ENCODE assay signal across 19 mouse cellular contexts in the genomic region with DNA sequence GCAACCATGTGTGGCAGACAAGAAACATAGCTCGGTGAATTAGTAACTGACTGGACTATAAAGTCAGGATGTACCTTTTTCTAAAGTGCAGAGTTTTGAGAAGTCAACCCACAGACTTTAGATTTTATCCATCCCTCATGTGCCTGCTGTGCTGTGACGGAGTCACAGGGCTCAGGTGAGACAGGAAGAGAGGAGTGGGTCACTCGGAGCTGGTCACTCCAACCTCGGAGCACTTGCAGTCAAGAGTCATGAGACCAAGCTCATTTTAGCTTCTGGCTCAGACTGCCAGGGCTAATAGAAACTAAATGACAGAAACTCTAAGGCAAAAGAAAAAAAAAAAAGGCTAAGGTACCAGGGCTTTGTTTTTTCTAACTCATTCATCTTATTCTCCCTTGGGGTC.
DNase-seq lines count a peak whose midpoint lies in the region; ATAC-seq and TF ChIP-seq lines count a peak whose summit lies in the region.
"Had no signal": no experiment of that assay in that cellular context is flagged by ENCODE, and none has a peak within 500 bp of the region (broad histone marks: within the 10 kb centered on the region; RNA-seq: fewer than 3 reads in every experiment).

No protein-coding gene starts in this region.

- peak; percentile 52; the same call in 1 of the 2 replicates for ATAC-seq in kidney, embryonic 16.5 days (ENCODE audit: low FRiP score, low TSS enrichment)
- no peak for ATAC-seq in liver, embryonic 13.5 days (ENCODE audit: low read depth)
- ATAC-seq in liver, postnatal 0 days = no peak
- ATAC-seq: forebrain, embryonic 13.5 days; forebrain, postnatal 0 days; hindbrain, embryonic 16.5 days had no signal

- TF ChIP-seq CTCF in kidney, adult 2 months (conservative IDR thresholded peaks at IDR 0.05; ENCODE audit: insufficient read depth, insufficient read length, low read depth, low read length) = no peak
- TF ChIP-seq CTCF in liver, postnatal 0 days (IDR thresholded peaks at IDR 0.05; ENCODE audit: low read depth) = no peak

- no peaks in the 10 kb centered on the region for H3K36me3 ChIP-seq in kidney, adult 2 months (ENCODE audit: control insufficient read depth, insufficient read depth, low read length)
- H3K36me3 ChIP-seq in kidney, embryonic 16.5 days (ENCODE audit: insufficient read depth, low read length) = no peaks in the 10 kb centered on the region
- H3K36me3 ChIP-seq in liver, embryonic 13.5 days = no peaks in the 10 kb centered on the region
- H3K36me3 ChIP-seq in liver, postnatal 0 days (replicated peaks; ENCODE audit: insufficient read depth, low read length) = no peaks in the 10 kb centered on the region
- H3K36me3 ChIP-seq: embryonic facial prominence, embryonic 10.5 days; G1E; heart, embryonic 13.5 days; hindbrain, embryonic 12.5 days had no signal

- no peak overlapping the region for H3K27ac ChIP-seq in kidney, adult 2 months (ENCODE audit: insufficient read depth, low read depth, low read length)
- peak overlapping the region; percentile 72 for H3K27ac ChIP-seq in kidney, embryonic 16.5 days (ENCODE audit: low read length)
- peak overlapping the region; percentile 54; the same call in 1 of the 2 replicates for H3K27ac ChIP-seq in liver, embryonic 13.5 days
- H3K27ac ChIP-seq in liver, postnatal 0 days (ENCODE audit: low read depth) = no peak overlapping the region
- H3K27ac ChIP-seq: embryonic facial prominence, embryonic 10.5 days; forebrain, embryonic 13.5 days; heart, embryonic 13.5 days; hindbrain, embryonic 12.5 days had no signal

- H3K4me1 ChIP-seq in kidney, adult 2 months (ENCODE audit: control insufficient read depth, insufficient read depth, low read length) = peaks cover 8% of the 10 kb centered on the region; the same call in 1 of the 2 replicates
- peaks cover 28% of the 10 kb centered on the region for H3K4me1 ChIP-seq in kidney, embryonic 16.5 days (ENCODE audit: insufficient read depth, low read length)
- H3K4me1 ChIP-seq in liver, embryonic 13.5 days (replicated peaks) = peaks cover 66% of the 10 kb centered on the region
- H3K4me1 ChIP-seq in liver, postnatal 0 days (ENCODE audit: insufficient read depth) = peaks cover 25% of the 10 kb centered on the region

- WGBS in kidney, adult 2 months = 28% methylated on average over 4 of the region's 4 CpGs
- 32% methylated on average over 4 of the region's 4 CpGs for WGBS in kidney, embryonic 16.5 days
- 57% methylated on average over 4 of the region's 4 CpGs for WGBS in liver, embryonic 13.5 days (ENCODE audit: insufficient replicate concordance)
- WGBS in liver, postnatal 0 days (ENCODE audit: insufficient replicate concordance) = 68% methylated on average over 4 of the region's 4 CpGs

- no peak overlapping the region for H3K9ac ChIP-seq in kidney, embryonic 16.5 days (replicated peaks; ENCODE audit: low read length)
- H3K9ac ChIP-seq in liver, embryonic 13.5 days = no peak overlapping the region
- H3K9ac ChIP-seq in liver, postnatal 0 days (replicated peaks) = no peak overlapping the region
- H3K9ac ChIP-seq: forebrain, embryonic 13.5 days; forebrain, postnatal 0 days; heart, embryonic 13.5 days; hindbrain, embryonic 12.5 days had no signal

- no peak overlapping the region; the same call in 1 of the 2 replicates for H3K4me2 ChIP-seq in kidney, embryonic 16.5 days (replicated peaks; ENCODE audit: low read depth, low read length)
- H3K4me2 ChIP-seq in liver, embryonic 13.5 days = no peak overlapping the region
- H3K4me2 ChIP-seq in liver, postnatal 0 days (ENCODE audit: low read depth, low read length) = no peak overlapping the region
- H3K4me2 ChIP-seq: forebrain, embryonic 13.5 days; heart, embryonic 13.5 days; hindbrain, embryonic 12.5 days had no signal

- TF ChIP-seq POLR2A in kidney, adult 2 months (IDR thresholded peaks at IDR 0.05; ENCODE audit: low read depth, low read length) = no peak

- TF ChIP-seq EP300 in liver, postnatal 0 days (IDR thresholded peaks at IDR 0.05; ENCODE audit: low read depth) = no peak

- H3K27me3 ChIP-seq in kidney, adult 2 months (replicated peaks; ENCODE audit: control insufficient read depth, insufficient read depth, low read length) = no peaks in the 10 kb centered on the region
- H3K27me3 ChIP-seq in kidney, embryonic 16.5 days (ENCODE audit: insufficient read depth, low read length) = no peaks in the 10 kb centered on the region
- H3K27me3 ChIP-seq in liver, embryonic 13.5 days = no peaks in the 10 kb centered on the region
- H3K27me3 ChIP-seq in liver, postnatal 0 days (ENCODE audit: insufficient read depth, low read length) = no peaks in the 10 kb centered on the region
- H3K27me3 ChIP-seq: forebrain, embryonic 13.5 days; heart, embryonic 13.5 days; hindbrain, embryonic 12.5 days had no signal

- no peaks in the 10 kb centered on the region for H3K9me3 ChIP-seq in kidney, embryonic 16.5 days (ENCODE audit: low read length)
- no peaks in the 10 kb centered on the region for H3K9me3 ChIP-seq in liver, embryonic 13.5 days (replicated peaks)
- no peaks in the 10 kb centered on the region for H3K9me3 ChIP-seq in liver, postnatal 0 days (ENCODE audit: low read length)
- H3K9me3 ChIP-seq: embryonic facial prominence, embryonic 10.5 days; forebrain, embryonic 13.5 days; G1E; heart, embryonic 13.5 days; hindbrain, embryonic 12.5 days had no signal

- peak; percentile 38 for DNase-seq in kidney, adult 2 months
- no peak for DNase-seq in kidney, adult 8-10 months
- no peak for DNase-seq in kidney, postnatal 4 days
- DNase-seq in liver, embryonic 13.5 days = no peak
- no peak for DNase-seq in liver, postnatal 0 days
- DNase-seq: adrenal gland, adult 8-10 months; adrenal gland, postnatal 36 days; cerebellum, adult 2 months; cerebellum, postnatal 10 days; forebrain, postnatal 0 days; gastrocnemius, postnatal 25 days; heart, postnatal 4 days had no signal

- H3K4me3 ChIP-seq in kidney, adult 2 months (ENCODE audit: insufficient read depth, low read depth, low read length) = no peak overlapping the region
- no peak overlapping the region for H3K4me3 ChIP-seq in kidney, embryonic 16.5 days (ENCODE audit: low read length)
- no peak overlapping the region for H3K4me3 ChIP-seq in liver, embryonic 13.5 days (replicated peaks)
- H3K4me3 ChIP-seq in liver, postnatal 0 days (ENCODE audit: low read depth, low read length) = no peak overlapping the region
- H3K4me3 ChIP-seq: embryonic facial prominence, embryonic 10.5 days; forebrain, embryonic 13.5 days; heart, embryonic 13.5 days; hindbrain, embryonic 12.5 days had no signal

Comparison
In these comparisons a context has a peak if more than half of its experiments do, and no peak if none do; other contexts are left out.
1. H3K27ac ChIP-seq: peak in kidney, embryonic 16.5 days (single experiment) and liver, embryonic 13.5 days (single experiment); none in kidney, adult 2 months (single experiment) and liver, postnatal 0 days (single experiment).